Mouse (Mus musculus) embryonic facial prominence, embryonic 14.5 days (tissue): ENCODE measurements around the gene Polr2i. TPM values are rescaled to one million over a fixed set of nuclear protein-coding genes. Genes with fewer than 3 reads are reported as not detected.
A peak's percentile ranks its signal among the peaks of the same experiment; 100 is the strongest.
"Not testable (repeated sequence)": the region's sequence is repeated elsewhere in the genome, so short reads cannot be mapped to it uniquely, and the experiment has no call there.

ENCODE experiments used
- ATAC-seq: fragments of 200-750 bp; cut with Nextera tagmentation; 2 replicates; pipeline ENCODE4 v1.8.0; 2017; ENCODE audit warnings: low read depth, moderate number of reproducible peaks, moderate TSS enrichment
- DNase-seq: peaks from one replicate; pipeline ENCODE4 v3.0.0-alpha.2; 2015; ENCODE audit warnings: low spot score
- H3K27ac ChIP-seq: fragments of 300-500 bp; sonication (generic); replicated peaks from 2 replicates; pipeline ENCODE4 v1.5.1; 2014; ENCODE audit warnings: low read depth, mild to moderate bottlenecking, low read length, moderate library complexity
- H3K27me3 ChIP-seq: fragments of 300-500 bp; sonication (generic); replicated peaks from 2 replicates; pipeline ENCODE4 v1.6.1; 2014; ENCODE audit warnings: low read length; ENCODE audit not compliant: control insufficient read depth, insufficient read depth
- H3K36me3 ChIP-seq: fragments of 300-500 bp; sonication (generic); 2 replicates; pipeline ENCODE4 v1.6.1; 2014; ENCODE audit warnings: low read length, mixed read lengths; ENCODE audit not compliant: control insufficient read depth, insufficient read depth
- H3K4me1 ChIP-seq: fragments of 300-500 bp; sonication (generic); 2 replicates; pipeline ENCODE4 v1.6.1; 2014; ENCODE audit warnings: antibody characterized with exemption, low read length; ENCODE audit not compliant: control insufficient read depth, insufficient read depth
- H3K4me2 ChIP-seq: fragments of 300-500 bp; sonication (generic); 2 replicates; pipeline ENCODE4 v1.6.1; 2014; ENCODE audit warnings: low read depth, mild to moderate bottlenecking, low read length, moderate library complexity, mixed read lengths
- H3K4me3 ChIP-seq: fragments of 300-500 bp; sonication (generic); 2 replicates; pipeline ENCODE4 v1.5.1; 2014; ENCODE audit warnings: low read depth, mild to moderate bottlenecking, low read length
- H3K9ac ChIP-seq: fragments of 300-500 bp; sonication (generic); 2 replicates; pipeline ENCODE4 v1.6.1; 2014; ENCODE audit warnings: low read depth, mild to moderate bottlenecking, low read length, moderate library complexity, mixed read lengths
- H3K9me3 ChIP-seq: fragments of 300-500 bp; sonication (generic); 2 replicates; pipeline ENCODE4 v1.6.1; 2016; ENCODE audit warnings: low read length; ENCODE audit not compliant: control insufficient read depth
- WGBS: fragments of 180-500 bp; shearing (Covaris S2); extraction: QIAGEN DNeasy Blood & Tissue Kit; methylation state at CpG from one replicate; pipeline ENCODE4 v1.1.7; 2014; 5-methylcytosine and 5-hydroxymethylcytosine counted together
- polyA plus RNA-seq: library from polyadenylated mRNA; unstranded; fragments of >200 nt; fragmentation: Nextera tagmentation; extraction: Ambion mirVana; gene quantifications from 2 replicates; pipeline ENCODE4 v1.2.1, GENCODE M21; 2014

Polr2i gene
- polyA plus RNA-seq, 1 experiment from 2014 or later: 180 TPM

- ATAC-seq: no peak
- no peak for DNase-seq
- H3K36me3 ChIP-seq: no peaks in the 10 kb centered on the region
- no peak overlapping the region for H3K4me3 ChIP-seq
- H3K9me3 ChIP-seq: no peaks in the 10 kb centered on the region
- 88% methylated on average over 5 of the region's 5 CpGs for WGBS
- no peak overlapping the region for H3K9ac ChIP-seq
- H3K4me2 ChIP-seq: no peak overlapping the region
- H3K27me3 ChIP-seq: no peaks in the 10 kb centered on the region
- H3K27ac ChIP-seq: no peak overlapping the region
- H3K4me1 ChIP-seq: no peaks in the 10 kb centered on the region
Observed at GRCm38 (mm10) chr7:30200200-30200599, 31.5 kb upstream of the Polr2i start.

- 79% methylated on average over 5 of the region's 5 CpGs for WGBS
- ATAC-seq, H3K9ac ChIP-seq, H3K27ac ChIP-seq, DNase-seq, H3K4me2 ChIP-seq, H3K4me3 ChIP-seq, H3K4me1 ChIP-seq, H3K9me3 ChIP-seq, H3K36me3 ChIP-seq, H3K27me3 ChIP-seq: not testable (repeated sequence)
Observed at GRCm38 (mm10) chr7:30200661-30201060, 31.1 kb upstream of the Polr2i start.

GRCm38 (mm10) chr7:30202895-30203690 lies 28.7 kb upstream of the Polr2i start:
- no peak for DNase-seq
- H3K27ac ChIP-seq: no peak overlapping the region
- H3K4me3 ChIP-seq: no peak overlapping the region
- no peaks in the 10 kb centered on the region for H3K4me1 ChIP-seq
- H3K9me3 ChIP-seq: no peaks in the 10 kb centered on the region
- H3K27me3 ChIP-seq: no peaks in the 10 kb centered on the region
- 73% methylated on average over 11 of the region's 11 CpGs for WGBS
- H3K4me2 ChIP-seq: no peak overlapping the region
- no peak for ATAC-seq
- no peak overlapping the region for H3K9ac ChIP-seq
- no peaks in the 10 kb centered on the region for H3K36me3 ChIP-seq

- H3K4me3 ChIP-seq: no peak overlapping the region
- no peaks in the 10 kb centered on the region for H3K36me3 ChIP-seq
- H3K9ac ChIP-seq: no peak overlapping the region
- H3K9me3 ChIP-seq: no peaks in the 10 kb centered on the region
- no peaks in the 10 kb centered on the region for H3K27me3 ChIP-seq
- no peak overlapping the region for H3K4me2 ChIP-seq
- DNase-seq (no peak), ATAC-seq (no peak)
- 43% methylated on average over 8 of the region's 8 CpGs for WGBS
- H3K27ac ChIP-seq: no peak overlapping the region
- H3K4me1 ChIP-seq: no peaks in the 10 kb centered on the region
Observed at GRCm38 (mm10) chr7:30204380-30204779, 27.4 kb upstream of the Polr2i start.

- no peaks in the 10 kb centered on the region for H3K9me3 ChIP-seq
- no peaks in the 10 kb centered on the region for H3K27me3 ChIP-seq
- WGBS: 2% methylated on average over 2 of the region's 2 CpGs
- peak; percentile 63 for DNase-seq
- no peaks in the 10 kb centered on the region for H3K4me1 ChIP-seq
- no peak overlapping the region for H3K9ac ChIP-seq
- H3K36me3 ChIP-seq: no peaks in the 10 kb centered on the region
- no peak overlapping the region for H3K4me2 ChIP-seq
- H3K27ac ChIP-seq: no peak overlapping the region
- no peak overlapping the region for H3K4me3 ChIP-seq
- no peak for ATAC-seq
Observed at GRCm38 (mm10) chr7:30205383-30205782, 26.4 kb upstream of the Polr2i start.

GRCm38 (mm10) chr7:30206364-30206763 lies 25.4 kb upstream of the Polr2i start:
- not testable (repeated sequence) for DNase-seq, H3K9ac ChIP-seq, H3K27me3 ChIP-seq, H3K9me3 ChIP-seq, H3K4me3 ChIP-seq, H3K36me3 ChIP-seq, H3K4me1 ChIP-seq, H3K4me2 ChIP-seq, ATAC-seq, H3K27ac ChIP-seq
- WGBS: 48% methylated on average over 5 of the region's 5 CpGs

- 22% methylated on average over 4 of the region's 4 CpGs for WGBS
- Histone ChIP-seq H3K27me3 (no peaks in the 10 kb centered on the region), H3K4me3 (no peak overlapping the region), H3K4me2 (no peak overlapping the region), H3K9me3 (no peaks in the 10 kb centered on the region), H3K9ac (no peak overlapping the region), H3K4me1 (no peaks in the 10 kb centered on the region), H3K36me3 (no peaks in the 10 kb centered on the region), H3K27ac (no peak overlapping the region)
- no peak for DNase-seq
- ATAC-seq: no peak
Observed at GRCm38 (mm10) chr7:30211025-30211424, 20.7 kb upstream of the Polr2i start.

GRCm38 (mm10) chr7:30213881-30214280 lies 17.9 kb upstream of the Polr2i start:
- H3K9ac ChIP-seq: no peak overlapping the region
- 91% methylated on average over 3 of the region's 3 CpGs for WGBS
- H3K4me1 ChIP-seq: no peaks in the 10 kb centered on the region
- no peaks in the 10 kb centered on the region for H3K27me3 ChIP-seq
- no peak overlapping the region for H3K4me3 ChIP-seq
- no peak for ATAC-seq
- H3K27ac ChIP-seq: no peak overlapping the region
- no peaks in the 10 kb centered on the region for H3K36me3 ChIP-seq
- no peaks in the 10 kb centered on the region for H3K9me3 ChIP-seq
- no peak overlapping the region for H3K4me2 ChIP-seq
- no peak for DNase-seq

GRCm38 (mm10) chr7:30215875-30216274 lies 15.9 kb upstream of the Polr2i start:
- no peak overlapping the region for H3K4me2 ChIP-seq
- ATAC-seq: no peak
- DNase-seq: no peak
- no peaks in the 10 kb centered on the region for H3K36me3 ChIP-seq
- no peak overlapping the region for H3K9ac ChIP-seq
- no peak overlapping the region for H3K4me3 ChIP-seq
- H3K27ac ChIP-seq: no peak overlapping the region
- H3K27me3 ChIP-seq: no peaks in the 10 kb centered on the region
- no peaks in the 10 kb centered on the region for H3K9me3 ChIP-seq
- WGBS: 87% methylated on average over 3 of the region's 3 CpGs
- H3K4me1 ChIP-seq: no peaks in the 10 kb centered on the region
